Mouse (Mus musculus) embryo, embryonic 11 days (tissue): ENCODE measurements around the gene Rbm14.

Experiments used
- DNase-seq: peaks from one replicate; pipeline ENCODE4 v3.0.0-alpha.2; 2015

Gene Rbm14

DNA sequence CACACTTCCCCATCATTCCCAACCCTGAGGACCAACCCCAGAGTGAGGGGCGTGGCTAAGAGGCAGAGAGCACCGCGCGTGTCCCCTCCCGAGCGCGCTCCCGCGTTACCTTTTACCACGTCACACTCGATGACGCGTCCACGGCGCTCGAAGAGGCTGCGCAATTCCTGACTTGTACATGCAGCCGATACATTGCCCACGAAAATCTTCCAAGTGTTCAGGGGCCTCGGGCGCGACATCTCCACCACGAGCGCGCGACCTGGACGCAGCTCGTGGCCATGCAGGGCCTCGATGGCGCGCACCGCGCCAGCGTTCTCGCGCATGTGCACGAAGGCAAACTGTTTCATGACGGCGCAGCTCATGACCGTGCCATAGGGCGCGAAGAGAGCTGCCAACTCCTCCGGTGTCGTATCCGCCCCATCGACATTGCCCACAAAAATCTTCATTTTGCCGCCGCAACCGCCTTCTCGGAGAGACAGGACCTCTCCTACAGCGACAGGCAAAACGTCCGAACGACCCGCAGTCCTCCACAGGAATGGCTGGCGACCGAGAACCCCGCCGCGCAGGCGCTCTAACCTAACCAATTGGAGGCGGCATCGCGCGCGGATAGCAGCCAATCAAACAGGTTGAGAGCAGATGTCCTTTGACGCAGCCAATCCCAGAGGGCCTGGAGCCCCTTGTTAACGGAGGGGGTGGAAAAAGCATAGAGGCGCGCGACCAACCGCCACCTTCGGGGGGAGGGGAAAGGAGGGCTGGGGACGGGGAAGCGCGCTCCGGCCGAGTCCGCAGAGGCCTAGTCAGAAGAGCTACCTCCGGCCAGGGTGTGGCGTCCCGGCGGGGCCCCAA, at the start of gene Rbm14, which contains the start of gene Gm21992:
TSS of gene Rbm14 (minus strand) at position 572 of the 846 bp plus-strand sequence.
TSS of gene Gm21992 (minus strand) at position 550 of the 846 bp plus-strand sequence.
- DNase-seq = peak; percentile 99

GRCm38 (mm10) chr19:4859081-4859480, 47.6 kb upstream of the Rbm14 start:
- DNase-seq = no peak

DNA sequence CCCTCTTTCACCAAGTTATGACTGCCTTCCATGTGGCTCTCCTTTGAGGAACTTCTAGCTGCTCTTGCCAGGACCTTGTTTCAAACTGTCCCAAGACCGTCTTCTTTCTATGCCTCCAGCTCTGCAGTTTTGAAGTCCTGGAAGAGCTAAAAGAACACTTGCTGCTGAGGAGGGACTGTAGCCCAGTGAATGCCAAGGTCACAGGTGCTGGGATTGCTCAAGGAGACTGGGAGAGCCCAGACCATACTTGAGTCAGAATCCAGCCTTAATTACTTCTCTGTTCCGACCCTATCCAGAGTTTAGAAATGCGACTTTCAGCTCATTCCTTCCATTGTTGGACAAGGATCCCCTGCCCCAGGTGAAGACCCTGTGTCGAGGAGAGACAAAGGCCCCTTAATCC, 44.5 kb upstream of the Rbm14 start:
- no peak for DNase-seq

- no peak for DNase-seq
Measured at GRCm38 (mm10) chr19:4855470-4855820, 44.0 kb upstream of the Rbm14 start.

- peak; percentile 94 for DNase-seq
Measured at GRCm38 (mm10) chr19:4854552-4855469, 43.4 kb upstream of the Rbm14 start, which contains the start of gene Ctsf. Gene Ctsf, plus strand, starts transcription at chr19:4855130.

GRCm38 (mm10) chr19:4850281-4850680, 38.8 kb upstream of the Rbm14 start:
- DNase-seq = no peak

- no peak for DNase-seq
Measured at GRCm38 (mm10) chr19:4849800-4850199, 38.4 kb upstream of the Rbm14 start.

GRCm38 (mm10) chr19:4847490-4847889, 36.1 kb upstream of the Rbm14 start:
- DNase-seq = peak; percentile 28

GRCm38 (mm10) chr19:4845846-4846245, 34.4 kb upstream of the Rbm14 start:
- DNase-seq = no peak

DNA sequence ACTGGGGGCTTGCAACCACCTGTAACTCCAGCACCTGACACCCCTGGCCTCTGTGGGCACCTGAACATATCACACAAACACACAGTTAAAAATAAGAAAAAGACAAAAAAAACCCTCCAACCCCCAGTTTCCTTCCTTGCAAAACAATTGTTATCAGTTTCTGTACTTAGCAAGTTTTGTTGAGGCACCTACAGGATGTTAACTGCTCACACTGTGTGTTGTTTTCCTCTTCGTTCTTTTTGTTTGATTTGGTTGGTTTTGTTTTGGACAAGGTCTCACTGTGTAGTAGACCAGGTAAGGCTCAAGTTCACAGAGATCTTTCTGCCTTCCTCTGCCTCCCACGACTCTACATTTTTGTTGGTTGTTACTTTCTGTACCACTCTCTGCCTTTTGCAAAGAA, 31.2 kb upstream of the Rbm14 start:
- DNase-seq = no peak

- no peak for DNase-seq
Measured at GRCm38 (mm10) chr19:4840848-4841247, 29.4 kb upstream of the Rbm14 start.

DNA sequence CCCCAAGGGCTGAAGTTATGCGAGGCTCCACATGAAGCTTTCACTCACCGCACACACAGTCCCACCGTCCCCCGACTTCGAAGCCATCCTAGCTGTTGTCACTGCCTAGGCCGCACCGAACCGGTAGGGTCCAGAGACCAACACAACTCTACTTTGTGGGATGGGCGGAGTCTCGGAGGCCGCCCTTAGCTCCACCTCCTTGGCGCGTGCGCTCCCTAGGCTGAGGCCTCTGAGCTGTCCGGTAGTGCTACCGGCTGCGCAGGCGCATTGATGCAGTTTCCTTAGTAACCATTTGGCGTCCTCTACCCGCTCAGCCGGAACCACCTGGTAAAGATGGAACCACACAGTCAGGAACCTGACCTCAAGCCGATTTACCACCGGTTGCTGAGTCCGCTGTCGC, 27.7 kb upstream of the Rbm14 start, which contains the start of the genes Ccs and Ccdc87:
TSS of gene Ccs (minus strand) at position 184 of the 400 bp plus-strand sequence.
TSS of gene Ccdc87 (plus strand) at position 218 of the 400 bp plus-strand sequence.
- DNase-seq = peak; percentile 97

DNA sequence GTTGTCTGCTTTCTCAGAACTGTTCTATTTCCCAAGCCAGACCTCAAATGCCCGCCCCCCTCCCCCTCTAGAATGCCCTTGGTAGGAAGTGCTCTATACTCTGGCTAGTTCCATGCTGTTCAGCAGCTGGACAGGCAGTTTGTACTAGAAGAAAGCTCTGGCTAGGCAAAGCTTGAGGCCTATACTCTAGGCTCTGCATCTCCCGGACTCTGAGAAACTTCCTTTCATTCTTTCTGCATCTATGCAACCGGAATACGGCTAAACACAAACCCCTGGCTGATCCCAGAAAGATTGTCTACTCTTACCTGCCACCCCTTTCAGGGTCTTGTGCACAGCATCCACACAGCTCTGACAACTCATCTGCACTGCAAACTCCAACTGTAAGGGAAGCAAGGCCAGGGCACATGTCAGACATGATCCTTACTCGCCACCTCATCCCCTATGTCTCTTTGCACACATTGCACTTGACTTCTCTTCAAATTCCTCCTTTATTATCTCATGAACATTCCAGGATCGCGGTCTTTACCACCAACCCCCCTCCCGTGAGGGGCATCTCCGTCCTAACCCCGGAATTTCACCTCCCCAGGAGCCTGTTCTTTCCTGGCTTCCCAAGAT, 27.2 kb upstream of the Rbm14 start:
- DNase-seq = no peak

DNA sequence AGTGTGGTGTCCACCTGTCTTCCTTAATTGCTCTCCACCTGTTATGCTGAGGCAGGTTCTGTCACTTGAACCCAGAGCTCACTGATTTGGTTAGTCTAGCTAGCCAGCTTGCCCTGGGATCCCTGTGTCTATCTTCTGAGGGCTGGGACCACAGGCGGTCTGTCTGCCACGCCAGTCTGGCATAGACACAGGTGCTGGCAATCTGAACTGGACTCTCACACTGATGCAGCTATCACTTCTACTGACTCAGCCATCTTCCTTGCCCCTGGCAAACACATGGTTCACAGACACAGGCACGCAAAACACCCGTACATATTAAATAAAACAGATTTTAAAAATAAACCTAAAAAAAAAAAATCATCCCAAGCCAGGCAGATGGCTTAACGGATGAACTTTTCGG, 25.6 kb upstream of the Rbm14 start:
- DNase-seq = no peak

GRCm38 (mm10) chr19:4836096-4836495, 24.7 kb upstream of the Rbm14 start:
- no peak for DNase-seq

DNA sequence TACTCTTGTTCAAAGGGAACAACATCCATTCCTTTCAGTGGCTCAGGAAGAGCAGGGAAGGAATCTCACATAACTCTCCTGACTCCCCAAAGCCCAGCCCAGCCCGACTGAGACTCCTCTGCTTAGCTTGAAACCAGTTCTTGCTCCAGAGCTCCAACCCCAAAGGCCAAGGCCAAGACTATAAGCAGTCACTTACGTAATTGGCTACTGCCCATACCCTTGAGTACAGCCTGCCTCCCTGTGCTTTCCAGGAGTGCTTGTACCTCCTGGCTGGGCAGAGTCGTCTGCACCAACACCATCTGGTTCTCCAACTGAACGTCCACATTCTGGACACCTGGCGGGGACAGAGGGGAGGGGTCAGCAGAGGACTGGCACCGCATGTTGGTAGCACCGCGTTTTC, 22.5 kb upstream of the Rbm14 start:
- DNase-seq = no peak

DNA sequence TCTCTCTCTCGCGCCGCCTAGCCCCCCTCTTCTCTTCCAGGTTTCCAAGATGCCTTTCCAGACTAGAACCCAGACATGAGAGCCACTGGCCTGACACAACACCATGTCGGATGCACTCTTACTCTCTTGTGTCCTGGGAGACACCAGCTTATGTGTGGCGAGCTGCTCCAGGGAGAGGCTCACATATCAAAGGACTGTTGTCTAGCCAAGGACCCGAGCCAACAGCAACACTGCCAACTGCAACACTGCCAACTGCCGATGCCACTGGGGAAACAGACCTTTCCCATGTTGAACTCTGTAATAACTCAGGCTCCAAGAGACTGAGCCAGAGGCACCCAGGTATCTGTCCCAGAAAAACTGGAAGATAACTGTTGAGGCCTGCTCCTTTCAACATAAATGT, 17.7 kb upstream of the Rbm14 start:
- DNase-seq = no peak

DNA sequence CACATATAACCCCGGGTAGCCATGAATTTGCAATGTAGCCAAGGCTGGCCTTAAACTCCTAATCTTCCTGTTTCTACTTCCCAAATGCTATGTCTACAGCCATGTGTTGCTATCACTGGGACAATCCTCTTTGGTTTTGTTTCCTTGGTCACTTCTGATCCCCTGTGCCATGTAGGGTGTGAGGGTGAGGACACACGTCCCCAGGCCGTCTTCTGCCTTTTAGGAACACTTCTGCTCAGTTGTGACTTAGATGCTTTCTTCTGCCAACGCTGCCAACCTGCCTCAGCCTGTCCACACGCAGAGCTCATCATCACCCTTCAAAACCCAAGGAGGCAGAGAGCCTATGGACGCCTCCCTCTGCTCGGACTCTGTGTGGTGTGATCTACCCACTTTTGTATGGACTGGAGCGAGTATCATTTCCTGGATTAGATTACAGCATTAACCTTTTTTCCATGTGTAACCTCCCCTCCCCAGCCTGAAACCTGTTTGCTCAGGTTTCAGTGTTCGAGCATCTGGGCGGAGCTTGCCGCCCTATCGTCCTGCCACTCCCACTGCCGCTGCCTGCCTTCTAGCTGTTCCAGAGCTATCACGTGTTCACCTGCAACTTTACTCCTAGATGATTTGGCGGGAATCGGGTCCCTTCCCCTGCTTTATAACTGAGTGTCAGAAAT, 17.1 kb upstream of the Rbm14 start:
- peak; percentile 7 for DNase-seq

DNA sequence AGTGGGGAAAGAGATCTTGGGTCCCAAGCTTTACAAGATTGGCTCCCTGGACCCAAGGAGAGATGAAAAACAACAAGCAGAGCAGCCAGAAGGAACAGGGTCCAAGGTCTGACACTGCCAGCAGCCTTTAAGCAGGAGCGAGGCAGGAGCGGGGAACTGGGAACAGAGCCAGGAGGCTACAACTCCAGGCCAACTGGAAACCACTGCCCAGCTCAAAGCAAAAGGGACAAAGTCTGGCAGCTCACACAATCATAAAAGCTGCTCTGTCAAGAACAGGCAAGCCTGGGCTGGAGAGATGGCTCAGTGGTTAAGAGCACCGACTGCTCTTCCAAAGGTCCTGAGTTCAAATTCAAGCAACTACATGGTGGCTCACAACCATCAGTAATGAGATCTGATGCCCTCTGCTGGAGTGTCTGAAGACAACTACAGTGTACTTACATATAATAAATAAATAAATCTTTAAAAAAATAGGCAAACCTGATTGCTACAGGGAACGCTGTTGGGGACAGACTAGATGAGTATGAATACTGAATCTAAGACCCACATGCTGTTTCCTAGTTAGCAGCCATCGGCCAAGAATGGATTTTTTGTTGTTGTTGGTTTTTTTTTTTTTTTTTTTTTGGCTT, 9.4 kb upstream of the Rbm14 start:
- no peak for DNase-seq

- DNase-seq = no peak
Measured at GRCm38 (mm10) chr19:4817182-4817835, 5.9 kb upstream of the Rbm14 start.

GRCm38 (mm10) chr19:4813015-4813414, 1.6 kb upstream of the Rbm14 start:
- peak; percentile 14 for DNase-seq
